Mouse (Mus musculus): Measurements from ENCODE around the gene Rad52. TPM values are rescaled to one million over a fixed set of nuclear protein-coding genes. Genes with fewer than 3 reads are reported as not detected.

Gene Rad52
- total RNA-seq (2021), result 10 to 100 TPM; 23.6 to 27.1 TPM
- long read RNA-seq, experiment 1, partial matches to known transcripts, result 1 of 8 reads
- long read RNA-seq, experiment 1, other reads (novel, unspliced or antisense), result 6 of 8 reads
- long read RNA-seq, experiment 2, partial matches to known transcripts, result 3 of 10 reads
- long read RNA-seq, experiment 2, other reads (novel, unspliced or antisense), result 5 of 10 reads

GRCm38 (mm10) chr6:119902204-119903080, at the start of gene Rad52:
Gene Rad52 (plus strand): TSS chr6:119902698.
- peak; percentile 49 to 75 for DNase-seq (ENCODE audit: low spot score in 2 of 2)

DNA sequence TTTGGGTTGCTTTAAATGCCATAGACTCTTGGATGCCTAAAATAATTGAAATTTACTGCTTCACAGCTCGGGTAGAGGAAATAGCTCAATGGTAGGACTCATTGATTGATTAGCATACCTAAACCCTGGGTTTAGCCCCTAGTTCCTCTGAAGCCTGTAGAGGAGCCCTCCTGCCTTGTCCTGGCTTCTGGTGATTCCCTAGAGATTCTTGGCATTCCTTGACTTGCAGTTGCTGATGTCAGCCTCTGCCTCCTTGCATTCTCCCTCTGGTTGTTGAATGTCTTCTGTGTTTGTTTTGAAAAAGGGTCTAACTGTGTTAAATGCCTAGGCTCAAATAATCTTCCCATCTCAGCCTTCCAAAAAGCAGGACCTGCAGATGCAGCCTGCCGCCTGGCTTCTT, 48.3 kb upstream of the Rad52 start:
- no peak for DNase-seq (ENCODE audit: low spot score in 2 of 2)

- DNase-seq (ENCODE audit: low spot score in 2 of 2), result no peak
Measured at GRCm38 (mm10) chr6:119855471-119855870, 47.0 kb upstream of the Rad52 start.

- DNase-seq (ENCODE audit: low spot score in 2 of 2), result no peak
Measured at GRCm38 (mm10) chr6:119860236-119860635, 42.3 kb upstream of the Rad52 start.

- DNase-seq (ENCODE audit: low spot score in 2 of 2), result no peak
Measured at GRCm38 (mm10) chr6:119861519-119861918, 41.0 kb upstream of the Rad52 start.

- no peak for DNase-seq (ENCODE audit: low spot score in 2 of 2)
Measured at GRCm38 (mm10) chr6:119864341-119865034, 38.0 kb upstream of the Rad52 start.

- DNase-seq (ENCODE audit: low spot score in 2 of 2), result no peak
Measured at GRCm38 (mm10) chr6:119883151-119883550, 19.3 kb upstream of the Rad52 start.

DNA sequence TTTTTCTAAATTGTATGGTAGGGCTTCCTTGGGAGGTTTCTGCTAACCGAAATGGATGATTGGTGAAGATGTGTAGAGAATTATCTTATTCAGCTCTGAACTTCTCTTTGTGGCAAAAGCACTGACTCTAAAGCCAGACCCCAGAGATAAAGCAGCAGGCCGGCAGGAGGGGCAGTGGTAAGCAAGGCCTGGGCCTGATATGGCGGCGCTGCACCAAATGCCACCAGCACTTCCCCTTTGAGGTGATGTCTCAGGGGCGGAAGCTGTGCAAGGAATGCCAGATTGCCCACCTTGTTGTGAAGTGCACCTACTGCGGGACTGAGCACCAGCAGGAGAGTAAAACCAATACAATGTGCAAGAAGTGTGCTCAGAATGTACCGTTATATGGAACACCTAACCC, 9.8 kb upstream of the Rad52 start:
- no peak for DNase-seq (ENCODE audit: low spot score in 2 of 2)

GRCm38 (mm10) chr6:119903081-119903789, 737 bp downstream of the Rad52 start:
- no peak for DNase-seq (ENCODE audit: low spot score in 2 of 2)

GRCm38 (mm10) chr6:119905461-119905860, 3.0 kb downstream of the Rad52 start:
- DNase-seq (ENCODE audit: low spot score in 2 of 2), result no peak

DNA sequence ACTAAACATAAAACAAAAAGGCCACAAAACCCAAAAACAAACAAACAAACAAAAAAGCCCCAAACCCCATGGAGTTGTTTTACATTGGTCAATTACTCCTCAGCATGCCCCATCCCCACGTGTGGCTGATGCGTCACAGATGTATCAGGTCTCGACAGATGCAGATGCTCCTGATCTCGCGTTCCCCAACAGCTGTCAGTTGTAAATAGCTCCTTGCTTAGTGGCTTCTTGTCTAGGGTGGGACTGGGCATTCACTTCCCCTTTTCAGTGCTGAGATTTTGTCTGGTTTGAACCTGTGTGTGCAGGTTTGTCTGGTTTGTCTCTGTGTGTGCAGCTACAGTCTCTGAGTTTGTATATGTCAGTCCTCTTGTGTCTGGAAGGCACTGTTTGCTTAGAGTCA, 9.5 kb downstream of the Rad52 start:
- DNase-seq (ENCODE audit: low spot score in 2 of 2), result no peak

DNA sequence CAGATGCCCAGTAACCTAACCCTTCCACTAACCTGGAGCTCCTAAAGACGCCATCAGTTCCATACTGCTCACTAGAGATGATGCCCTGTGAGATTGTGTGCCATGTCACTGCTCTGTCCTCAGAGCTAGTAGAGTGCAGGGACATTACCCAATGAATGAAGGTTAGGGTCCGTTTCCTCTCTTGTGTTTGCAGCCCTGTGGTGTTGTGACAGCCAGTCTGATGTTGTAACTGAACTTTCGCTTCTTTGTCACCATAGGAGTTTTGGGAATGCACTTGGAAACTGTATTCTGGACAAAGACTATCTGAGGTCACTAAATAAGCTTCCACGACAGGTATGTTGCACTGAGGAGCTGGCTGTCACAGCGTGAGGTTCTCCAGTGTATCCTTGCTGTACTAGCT, 13.2 kb downstream of the Rad52 start:
- DNase-seq (ENCODE audit: low spot score in 2 of 2), result no peak

DNA sequence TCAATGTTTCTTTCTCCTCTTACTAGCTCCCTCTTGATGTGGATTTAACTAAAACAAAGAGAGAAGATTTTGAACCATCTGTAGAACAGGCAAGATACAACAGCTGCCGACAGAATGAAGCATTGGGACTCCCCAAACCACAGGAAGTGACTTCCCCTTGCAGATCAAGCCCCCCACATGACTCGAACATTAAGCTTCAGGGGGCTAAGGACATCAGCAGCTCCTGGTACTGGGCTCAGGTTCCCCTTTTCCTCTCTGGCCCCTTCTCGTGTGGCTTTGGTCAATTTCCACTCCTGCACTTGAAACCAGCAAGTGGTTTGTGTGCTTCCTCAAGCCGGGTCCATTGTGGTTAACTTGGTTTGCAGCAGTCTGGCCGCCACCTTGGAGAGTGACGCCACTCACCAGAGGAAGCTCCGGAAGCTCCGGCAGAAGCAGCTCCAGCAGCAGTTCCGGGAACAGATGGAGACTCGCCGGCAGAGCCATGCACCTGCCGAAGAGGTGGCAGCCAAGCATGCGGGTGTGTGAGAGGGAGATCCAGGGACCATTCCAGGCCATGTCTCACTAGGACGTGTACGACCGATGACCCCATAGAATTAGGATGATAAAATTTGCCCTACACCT, 16.2 kb downstream of the Rad52 start:
- DNase-seq (ENCODE audit: low spot score in 2 of 2), result no peak

DNA sequence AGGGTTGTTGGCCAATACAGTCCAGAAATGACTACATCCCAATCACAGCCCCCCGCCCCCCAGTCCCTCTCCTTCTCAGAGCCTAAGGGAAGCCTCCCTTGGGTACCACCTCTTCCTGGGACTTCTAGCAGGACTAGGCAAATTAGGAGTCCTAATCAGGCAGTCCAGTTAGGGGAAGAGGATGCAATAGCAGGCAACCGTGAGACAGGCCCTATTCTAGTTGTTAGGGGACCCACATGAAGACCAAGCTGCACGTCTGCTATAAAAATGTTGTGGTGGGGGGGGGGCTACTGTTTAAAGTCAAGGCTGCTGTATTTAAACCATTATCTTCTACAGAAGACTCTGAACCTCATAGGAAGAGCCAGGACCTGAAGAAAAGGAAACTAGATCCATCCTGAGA, 19.6 kb downstream of the Rad52 start:
- no peak for DNase-seq (ENCODE audit: low spot score in 2 of 2)

GRCm38 (mm10) chr6:119922544-119922943, 20.0 kb downstream of the Rad52 start:
- no peak for DNase-seq (ENCODE audit: low spot score in 2 of 2)

DNA sequence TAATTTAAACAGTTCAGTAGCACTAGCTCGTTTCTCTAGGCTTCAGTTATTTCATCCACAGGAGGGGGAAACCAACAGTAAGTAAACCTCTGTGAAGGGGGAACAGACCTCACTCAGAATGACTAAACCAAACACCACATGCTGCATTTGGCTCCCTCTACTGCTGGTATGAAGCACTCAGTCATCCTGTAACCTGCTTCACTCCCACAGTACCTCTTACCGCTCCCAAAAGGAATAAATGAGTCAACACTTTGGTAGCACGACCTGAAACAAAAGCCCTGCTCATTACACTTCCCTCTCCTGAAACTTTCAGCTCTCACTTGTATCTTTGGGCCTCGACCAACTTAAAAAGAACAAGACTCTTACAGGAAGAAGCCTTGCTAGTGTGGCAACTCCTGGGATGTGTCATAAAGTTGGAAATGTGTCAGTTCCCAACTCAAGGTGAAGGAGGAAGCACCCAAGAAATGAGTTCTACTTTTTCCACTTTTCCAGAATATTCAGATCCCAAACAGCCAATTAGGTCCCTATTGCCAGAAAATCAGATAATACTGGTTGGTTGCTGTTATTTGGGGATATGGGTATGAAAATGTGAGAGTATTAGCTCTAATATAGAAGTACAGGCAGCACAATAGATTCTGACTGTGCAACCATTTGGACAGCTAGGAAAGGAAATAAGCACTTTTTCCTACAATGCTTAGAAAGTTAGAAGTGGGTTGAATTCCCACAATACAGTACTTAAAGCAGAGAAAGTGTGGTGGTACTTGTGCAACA, 21.9 kb downstream of the Rad52 start:
- no peak for DNase-seq (ENCODE audit: low spot score in 2 of 2)
